Mouse (Mus musculus): ENCODE results near the gene Arhgef6. TPM values are rescaled to one million over a fixed set of nuclear protein-coding genes. Genes with fewer than 3 reads are reported as not detected.

The Arhgef6 gene
- polyA plus RNA-seq, 1 experiment: not detected

DNA sequence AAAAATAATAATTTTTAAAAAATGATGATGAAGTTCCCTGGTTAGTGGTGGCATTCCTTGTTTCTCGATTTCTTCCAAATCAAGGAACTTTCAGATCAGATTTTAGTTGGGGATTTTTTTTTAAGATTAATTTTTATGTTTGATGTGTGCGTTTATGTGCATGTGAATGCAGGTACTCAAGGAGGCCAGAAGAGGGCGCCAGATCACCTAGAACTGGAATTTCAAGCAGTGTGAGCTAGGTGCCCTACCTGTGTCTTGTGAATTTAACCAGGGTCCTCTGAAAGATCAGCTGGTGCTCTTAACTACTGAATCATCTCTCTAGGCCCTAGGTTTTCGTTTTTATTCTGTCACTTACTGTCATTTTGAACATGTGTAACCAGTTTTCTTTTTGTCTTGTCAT is 102.5 kb downstream of the Arhgef6 start:
- no peak for TF ChIP-seq GATA1 (IDR thresholded peaks at IDR 0.05; ENCODE audit: low read length)

DNA sequence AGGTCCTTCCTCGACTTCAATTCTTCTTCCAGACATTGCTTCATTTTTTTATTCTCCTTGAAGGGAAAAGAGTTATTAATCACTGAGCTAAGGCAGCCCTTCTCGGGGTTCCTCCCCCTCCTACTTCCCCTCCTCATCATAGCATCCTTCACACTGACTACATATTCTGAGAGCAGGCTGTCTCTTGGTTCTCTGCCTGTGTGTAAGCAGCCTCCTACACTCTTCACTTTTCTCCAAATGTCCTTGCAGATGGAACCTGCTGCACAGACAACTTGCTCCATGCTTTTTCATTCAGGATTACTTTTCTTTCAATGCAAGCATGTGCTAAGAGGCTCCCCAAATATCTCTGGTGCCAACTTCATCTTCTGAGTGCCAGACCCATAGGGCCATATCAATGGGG is 104.9 kb downstream of the Arhgef6 start:
- no peak for TF ChIP-seq GATA1 (IDR thresholded peaks at IDR 0.05; ENCODE audit: low read length)

DNA sequence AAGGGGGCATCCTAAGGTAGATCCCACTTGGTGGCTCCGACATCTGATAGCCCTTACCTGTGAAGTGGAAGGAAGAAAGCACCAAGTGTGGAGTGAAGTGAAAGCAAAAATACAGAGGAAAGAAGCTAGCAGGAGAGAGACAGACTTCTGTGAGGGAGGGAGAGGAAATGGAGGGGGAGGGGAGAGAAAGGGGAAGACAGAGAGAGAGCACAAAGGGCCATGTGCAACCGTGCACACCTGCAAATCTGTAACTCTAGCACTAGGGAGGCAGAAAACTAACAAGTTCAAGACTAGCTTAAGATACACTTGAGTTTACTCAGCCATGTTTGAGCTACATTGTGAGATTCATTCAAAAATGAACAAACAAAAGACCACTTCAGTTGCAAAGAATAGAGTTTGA is 110.4 kb downstream of the Arhgef6 start:
- no peak for TF ChIP-seq GATA1 (IDR thresholded peaks at IDR 0.05; ENCODE audit: low read length)

DNA sequence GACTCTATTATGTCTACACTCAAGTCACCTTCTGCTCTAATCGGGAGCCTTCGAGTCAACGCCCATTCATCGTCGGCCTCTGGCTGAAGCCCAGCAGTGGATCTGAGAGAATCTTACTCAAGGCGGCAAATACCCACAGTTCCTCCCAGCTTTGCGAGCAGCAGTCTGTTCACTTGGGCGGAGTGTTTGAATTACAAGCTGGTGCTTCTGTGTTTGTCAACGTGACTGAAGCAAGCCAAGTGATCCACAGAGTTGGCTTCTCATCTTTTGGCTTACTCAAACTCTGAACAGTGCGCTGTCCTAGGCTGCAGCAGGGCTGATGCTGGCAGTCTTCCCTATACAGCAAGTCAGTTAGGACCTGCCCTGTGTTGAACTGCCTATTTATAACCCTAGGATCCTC is 115.2 kb downstream of the Arhgef6 start:
- TF ChIP-seq GATA1 (IDR thresholded peaks at IDR 0.05; ENCODE audit: low read length): no peak

DNA sequence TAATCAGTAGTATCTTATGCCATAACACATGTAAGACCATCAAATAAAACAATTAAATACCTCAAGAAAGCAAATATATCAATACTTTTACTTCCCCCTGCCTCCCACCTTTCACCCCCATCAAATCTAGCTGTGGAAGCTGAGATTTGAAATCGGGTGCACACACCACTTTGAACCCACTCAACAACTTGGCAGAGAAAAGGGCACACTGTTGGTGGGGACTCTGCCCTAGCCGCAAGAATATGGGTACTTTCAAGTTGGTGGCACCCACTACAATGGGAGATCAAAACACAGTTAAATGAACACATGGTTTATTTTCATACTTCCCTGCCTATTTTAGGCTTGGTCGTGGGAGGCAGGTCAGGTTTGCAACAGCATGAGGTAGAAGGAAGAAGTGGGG is 116.6 kb downstream of the Arhgef6 start:
- TF ChIP-seq GATA1 (IDR thresholded peaks at IDR 0.05; ENCODE audit: low read length): no peak

DNA sequence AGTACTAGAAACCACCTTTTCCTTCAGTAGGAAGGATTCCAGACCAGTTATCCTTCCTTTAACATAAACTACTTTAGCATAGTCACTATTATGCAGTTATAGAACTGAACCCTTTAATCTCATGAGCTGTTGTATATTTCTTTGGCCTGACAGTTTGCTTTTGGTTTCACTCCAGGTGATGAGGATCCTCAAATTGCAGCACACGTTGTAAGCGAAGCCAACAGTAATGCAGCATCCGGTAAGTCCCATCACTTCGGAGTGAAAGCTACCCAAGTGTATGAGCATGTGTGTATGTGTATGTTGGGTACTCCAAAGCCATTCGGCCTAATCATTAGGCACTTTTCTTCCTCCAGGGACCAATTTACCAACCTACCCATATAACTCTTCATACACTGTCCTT is 119.0 kb downstream of the Arhgef6 start:
- no peak for TF ChIP-seq GATA1 (IDR thresholded peaks at IDR 0.05; ENCODE audit: low read length)

DNA sequence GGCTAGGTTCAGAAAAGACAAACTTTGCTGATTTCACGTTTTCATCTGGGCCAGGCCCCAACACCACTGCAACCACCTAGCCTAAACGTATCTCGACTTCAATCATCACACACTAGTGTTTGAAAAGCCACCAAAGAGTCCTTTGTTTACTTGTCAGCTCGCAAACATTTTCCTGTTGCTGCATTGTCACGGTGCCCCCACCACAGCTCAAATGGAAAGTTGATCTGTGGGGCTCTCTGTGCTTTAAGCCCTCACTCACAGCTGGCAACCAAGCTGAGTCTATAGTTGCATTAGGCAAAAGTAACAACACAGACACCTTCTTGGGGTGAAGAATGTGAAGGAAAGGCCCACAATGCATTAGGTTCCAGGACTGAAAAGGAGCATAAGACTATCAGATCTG is 122.3 kb downstream of the Arhgef6 start:
- TF ChIP-seq GATA1 (IDR thresholded peaks at IDR 0.05; ENCODE audit: low read length): no peak

DNA sequence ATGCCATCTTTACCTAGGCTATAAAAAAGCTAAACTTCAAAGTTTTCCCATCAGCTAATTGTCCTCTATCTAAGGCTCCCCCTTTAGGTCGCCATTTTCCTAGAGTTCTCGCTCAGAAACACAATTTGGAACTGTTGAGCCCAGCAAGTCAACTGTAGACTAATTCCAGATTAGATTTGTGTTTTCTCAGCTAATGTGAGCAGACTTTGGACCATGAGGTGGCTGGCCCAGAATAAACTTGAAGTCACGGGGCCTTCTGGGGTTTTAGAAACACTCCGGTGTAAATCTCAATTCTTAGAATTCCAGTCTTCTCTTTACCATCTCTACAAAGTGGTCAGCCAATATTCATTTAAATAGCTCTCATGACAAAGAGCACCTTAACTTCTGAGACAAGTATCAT is 123.0 kb downstream of the Arhgef6 start:
- TF ChIP-seq GATA1 (IDR thresholded peaks at IDR 0.05; ENCODE audit: low read length): no peak

DNA sequence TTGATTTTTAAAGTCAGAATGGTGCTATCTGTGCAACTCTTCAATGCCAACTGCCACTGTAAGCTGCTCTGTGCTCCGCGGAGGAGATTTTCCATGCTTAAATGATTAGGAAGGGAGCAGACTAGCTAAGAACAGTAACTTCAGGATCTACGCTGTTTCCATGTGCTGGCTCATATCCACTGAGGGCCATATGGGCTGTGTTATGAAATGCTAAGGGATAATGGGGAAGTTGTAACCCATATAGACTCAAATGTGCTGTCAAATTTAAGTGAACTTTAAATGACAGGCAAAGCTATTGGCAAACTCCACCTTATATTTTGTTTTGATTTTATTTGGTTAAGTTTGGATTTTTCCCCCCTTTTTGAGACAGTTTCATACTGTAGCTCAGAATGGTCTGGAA is 125.7 kb downstream of the Arhgef6 start:
- TF ChIP-seq GATA1 (IDR thresholded peaks at IDR 0.05; ENCODE audit: low read length): no peak

DNA sequence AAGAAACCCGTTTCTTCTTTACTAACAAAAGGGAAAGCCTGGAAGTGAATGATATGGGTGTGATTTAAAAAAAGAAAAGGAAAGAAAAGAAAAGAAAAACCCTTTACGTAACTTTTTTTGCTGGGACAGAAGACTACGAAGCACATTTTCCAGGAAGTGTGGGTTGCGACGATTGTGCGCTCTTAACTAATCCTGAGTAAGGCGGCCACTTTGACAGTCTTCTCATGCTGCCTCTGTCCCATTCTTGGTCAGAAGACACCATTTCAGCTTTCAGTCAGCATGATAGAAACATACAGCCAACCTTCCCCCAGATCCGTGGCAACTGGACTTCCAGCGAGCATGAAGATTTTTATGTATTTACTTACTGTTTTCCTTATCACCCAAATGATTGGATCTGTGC is 126.7 kb downstream of the Arhgef6 start, which contains the start of gene Cd40lg:
Gene Cd40lg, plus strand, starts transcription at position 268 of the 400 bp plus-strand sequence.
- no peak for TF ChIP-seq GATA1 (IDR thresholded peaks at IDR 0.05; ENCODE audit: low read length)

DNA sequence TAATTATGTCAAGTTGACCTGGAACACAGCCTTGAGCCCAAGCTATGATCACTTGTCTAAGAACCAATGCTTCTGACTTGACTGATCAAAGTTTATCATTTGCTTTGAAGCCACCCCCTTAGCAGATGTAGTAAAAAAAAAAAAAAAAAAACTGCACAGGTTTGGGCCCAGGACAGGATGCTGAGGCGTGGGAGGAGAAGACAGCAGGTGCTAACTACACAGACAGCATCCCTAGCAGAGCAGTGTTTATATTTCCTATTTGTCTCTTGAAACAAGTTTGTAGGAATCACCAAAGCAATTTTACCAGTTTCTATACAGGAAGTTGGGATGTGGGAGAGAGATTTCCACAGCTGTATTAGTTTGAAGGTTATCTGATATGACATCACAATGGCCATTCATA is 127.9 kb downstream of the Arhgef6 start:
- no peak for TF ChIP-seq GATA1 (IDR thresholded peaks at IDR 0.05; ENCODE audit: low read length)

DNA sequence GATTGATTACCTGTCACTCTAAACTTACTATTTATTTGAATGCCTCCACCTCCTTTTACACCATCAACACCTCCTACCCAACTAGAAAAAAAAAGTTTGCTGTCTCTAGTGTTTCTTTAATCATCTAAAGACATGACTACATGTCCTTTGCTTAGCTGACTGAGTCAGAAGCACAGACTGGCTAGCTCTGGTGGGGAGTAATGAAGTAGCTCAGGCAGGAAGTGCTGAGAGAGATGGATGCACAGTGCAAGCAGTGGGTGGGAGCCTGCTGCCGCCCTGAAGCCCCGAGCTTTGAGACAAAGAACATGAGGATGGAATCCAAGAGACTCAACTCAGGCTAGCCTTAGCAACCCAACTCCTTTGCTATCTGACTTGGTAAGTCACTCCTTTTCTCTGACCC is 138.1 kb downstream of the Arhgef6 start:
- TF ChIP-seq GATA1 (IDR thresholded peaks at IDR 0.05; ENCODE audit: low read length): no peak

DNA sequence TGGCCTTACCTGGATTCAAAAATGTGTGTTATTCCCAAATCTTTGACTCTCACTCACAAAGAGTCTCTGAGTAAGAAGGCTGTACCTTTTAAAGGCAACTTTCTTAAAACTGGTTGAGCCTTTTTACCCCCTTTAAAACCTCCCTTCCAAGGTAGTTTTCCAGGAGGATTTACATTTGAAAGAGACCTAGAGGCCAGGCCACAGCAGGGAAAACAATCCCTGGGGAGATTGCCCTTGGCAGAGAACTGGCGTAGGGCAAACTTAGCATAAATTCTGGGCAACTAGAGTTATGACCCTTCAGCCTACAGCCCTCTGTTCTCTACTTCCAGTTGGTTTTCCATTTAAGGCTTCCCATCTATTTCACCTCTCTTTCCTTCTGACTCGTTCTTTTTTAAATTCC is 140.5 kb downstream of the Arhgef6 start:
- TF ChIP-seq GATA1 (IDR thresholded peaks at IDR 0.05; ENCODE audit: low read length): no peak

DNA sequence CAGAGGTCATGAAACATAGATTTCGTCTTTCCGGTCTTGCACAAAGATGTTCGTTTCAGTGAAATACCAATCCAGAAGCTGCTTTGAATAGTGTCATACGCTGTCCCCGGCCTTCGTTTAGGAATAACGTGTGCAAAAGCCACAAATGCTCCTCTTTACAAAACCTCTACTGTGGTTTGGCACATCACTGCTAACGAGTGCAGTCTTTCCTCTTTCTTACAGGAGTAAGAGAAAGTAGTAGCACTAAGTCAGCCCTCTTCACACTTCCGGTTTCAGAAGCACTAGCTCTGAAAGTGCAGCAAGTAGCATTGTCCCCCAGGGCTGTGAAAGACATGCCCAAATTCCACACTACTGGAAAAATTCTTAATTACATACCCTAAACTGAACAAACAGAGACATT is 142.2 kb downstream of the Arhgef6 start:
- no peak for TF ChIP-seq GATA1 (IDR thresholded peaks at IDR 0.05; ENCODE audit: low read length)

DNA sequence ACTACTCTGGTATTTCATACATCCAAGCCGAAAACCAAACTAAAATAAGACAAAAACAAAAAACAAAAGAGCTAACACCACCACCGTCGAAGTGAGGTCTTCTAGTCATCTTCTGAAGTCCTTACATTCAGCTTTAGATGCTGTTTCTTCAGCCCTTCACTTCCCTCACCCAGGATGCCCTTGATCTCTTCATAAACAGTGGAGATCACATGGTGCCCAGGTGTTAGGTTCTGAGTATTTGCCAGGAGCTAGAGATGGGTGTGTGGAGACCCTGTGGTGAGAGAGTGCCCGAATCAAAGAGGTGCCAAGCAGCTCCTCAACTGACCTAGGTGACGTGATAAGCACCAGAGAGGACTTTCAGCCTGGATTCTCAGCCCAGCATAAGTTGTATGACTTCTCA is 149.2 kb downstream of the Arhgef6 start:
- TF ChIP-seq GATA1 (IDR thresholded peaks at IDR 0.05; ENCODE audit: low read length): no peak

DNA sequence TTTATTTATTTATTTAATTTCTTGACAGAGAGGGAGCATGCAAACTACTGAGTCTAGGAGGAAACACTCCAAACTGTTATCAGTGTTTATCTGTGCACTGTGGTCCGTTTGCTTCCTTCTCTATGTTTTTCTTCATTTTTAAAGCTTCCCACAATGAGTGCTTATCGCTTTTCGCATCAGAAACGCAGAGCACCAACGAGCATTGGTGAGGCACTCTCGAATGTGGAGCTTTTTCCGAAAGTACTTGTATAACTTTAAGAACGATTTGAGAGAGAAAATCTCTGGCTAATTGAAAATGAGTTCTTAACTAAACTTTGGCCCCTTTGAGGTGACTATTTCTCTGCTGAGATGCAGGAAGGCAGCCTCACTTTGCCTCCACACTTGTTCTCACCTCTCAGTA is 151.2 kb downstream of the Arhgef6 start:
- TF ChIP-seq GATA1 (IDR thresholded peaks at IDR 0.05; ENCODE audit: low read length): no peak

DNA sequence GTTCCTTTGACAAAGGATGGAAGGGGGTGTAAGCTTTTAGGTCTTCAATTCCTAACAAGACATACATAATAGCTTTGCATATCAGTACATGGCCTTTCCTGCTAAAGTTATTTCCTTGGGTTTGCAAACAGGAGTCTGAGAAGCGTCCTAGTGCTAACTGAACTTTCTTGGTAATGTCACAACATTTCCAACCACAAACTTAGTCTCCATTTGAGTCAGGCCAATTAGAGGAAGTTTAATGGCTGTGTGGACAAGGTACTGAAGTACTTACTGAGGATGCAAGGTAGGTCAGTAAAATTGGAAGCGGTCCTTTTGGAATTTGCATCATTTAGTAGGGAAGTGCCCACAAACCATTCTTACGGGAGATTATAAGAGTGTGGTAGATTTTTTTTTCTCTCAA is 155.2 kb downstream of the Arhgef6 start:
- no peak for TF ChIP-seq GATA1 (IDR thresholded peaks at IDR 0.05; ENCODE audit: low read length)

DNA sequence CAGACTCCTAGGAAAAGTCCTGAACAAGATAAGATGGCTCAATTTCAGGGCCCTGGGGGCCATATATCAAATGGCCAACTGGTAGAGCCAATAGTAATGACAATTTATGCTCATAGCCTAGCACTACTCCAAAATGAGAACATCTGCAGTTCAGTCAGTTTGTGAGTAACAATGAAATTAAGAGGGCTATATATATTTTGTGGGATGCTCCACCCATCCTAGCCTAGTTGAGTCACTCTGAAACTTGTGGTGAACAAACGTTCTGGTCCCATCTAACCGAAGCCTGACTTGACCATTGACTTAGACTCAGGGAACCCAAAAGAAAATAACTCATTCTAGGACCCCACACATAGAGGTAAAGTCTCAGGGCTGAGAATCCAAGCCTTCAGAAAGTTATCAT is 156.1 kb downstream of the Arhgef6 start:
- no peak for TF ChIP-seq GATA1 (IDR thresholded peaks at IDR 0.05; ENCODE audit: low read length)

Other genes starting within 250 kb of the Arhgef6 start
- gene Cd40lg, start 126.6 kb downstream of the Arhgef6 start, polyA plus RNA-seq (2012): not detected in 2 replicates
- 33.3 and 47.0 TPM in 2 replicates for gene Rbmx, start 54.3 kb upstream of the Arhgef6 start, polyA plus RNA-seq (2012)
- not detected in 2 replicates for gene Gm364, start 70.4 kb upstream of the Arhgef6 start, polyA plus RNA-seq (2012)
- not detected in 2 replicates for gene Gpr101, start 165.0 kb upstream of the Arhgef6 start, polyA plus RNA-seq (2012)

All from G1E-ER4 (cell line).